Mouse (Mus musculus) kidney, adult 2 months (tissue): ENCODE results near the gene Aldh3a1. TPM values are rescaled to one million over a fixed set of nuclear protein-coding genes. Genes with fewer than 3 reads are reported as not detected.
A peak's percentile ranks its signal among the peaks of the same experiment; 100 is the strongest.
"Not testable (repeated sequence)": the region's sequence is repeated elsewhere in the genome, so short reads cannot be mapped to it uniquely, and the experiment has no call there.

Experiments
- DNase-seq: peaks from one replicate; pipeline ENCODE4 v3.0.0; 2021
- H3K27ac ChIP-seq: fragments of 200-500 bp; 2 replicates; pipeline ENCODE4 v1.5.1; 2012; ENCODE audit warnings: low read depth, low read length, control low read depth, inconsistent platforms; ENCODE audit not compliant: insufficient read depth
- H3K27me3 ChIP-seq: fragments of 200-500 bp; replicated peaks from 2 replicates; pipeline ENCODE4 v1.6.1; 2012; ENCODE audit warnings: mild to moderate bottlenecking, moderate library complexity, low read length, inconsistent platforms; ENCODE audit not compliant: control insufficient read depth, insufficient read depth
- H3K36me3 ChIP-seq: fragments of 200-500 bp; 2 replicates; pipeline ENCODE4 v1.6.1; 2012; ENCODE audit warnings: mild to moderate bottlenecking, moderate library complexity, low read length, inconsistent platforms; ENCODE audit not compliant: control insufficient read depth, insufficient read depth
- H3K4me1 ChIP-seq: fragments of 200-500 bp; 2 replicates; pipeline ENCODE4 v1.6.1; 2011; ENCODE audit warnings: low read length; ENCODE audit not compliant: control insufficient read depth, insufficient read depth
- H3K4me3 ChIP-seq: fragments of 200-500 bp; 2 replicates; pipeline ENCODE4 v1.5.1; 2011; ENCODE audit warnings: mild to moderate bottlenecking, low read depth, low read length, control low read depth; ENCODE audit not compliant: insufficient read depth
- CTCF ChIP-seq: fragments of 200-500 bp; conservative IDR thresholded peaks from 2 replicates; pipeline ENCODE4 v1.5.1; 2011; ENCODE audit warnings: low read depth, mild to moderate bottlenecking, control low read depth, low read length, moderate library complexity, mixed read lengths; ENCODE audit not compliant: insufficient read depth, insufficient read length
- POLR2A ChIP-seq: fragments of 200-500 bp; IDR thresholded peaks from one replicate; pipeline ENCODE4 v1.6.1; 2011; ENCODE audit warnings: low read depth, low read length, control low read depth
- WGBS: fragments of 180-500 bp; shearing (Covaris S2); methylation state at CpG from one replicate; pipeline ENCODE4 v1.1.7; 2018; 5-methylcytosine and 5-hydroxymethylcytosine counted together
- polyA plus RNA-seq: library from polyadenylated mRNA; depleted of rRNA; stranded (reverse); fragments of >200 nt; gene quantifications from 2 replicates; pipeline ENCODE4 v1.2.3, GENCODE M21; 2012

Aldh3a1 gene
- polyA plus RNA-seq, 1 experiment: 1.1 TPM

- Histone ChIP-seq H3K27me3 (no peaks in the 10 kb centered on the region), H3K4me3 (no peak overlapping the region), H3K27ac (no peak overlapping the region), H3K36me3 (no peaks in the 10 kb centered on the region), H3K4me1 (no peaks in the 10 kb centered on the region)
- no peak for TF ChIP-seq POLR2A
- no peak for TF ChIP-seq CTCF
- WGBS: 86% methylated on average over 1 of the region's 1 CpGs
- no peak for DNase-seq
Observed at GRCm38 (mm10) chr11:61176321-61176720, 31.0 kb upstream of the Aldh3a1 start.

- Histone ChIP-seq H3K27me3 (no peaks in the 10 kb centered on the region), H3K27ac (no peak overlapping the region), H3K4me3 (no peak overlapping the region), H3K4me1 (no peaks in the 10 kb centered on the region), H3K36me3 (no peaks in the 10 kb centered on the region)
- no peak for DNase-seq
- 90% methylated on average over 3 of the region's 3 CpGs for WGBS
- TF ChIP-seq CTCF: no peak
- no peak for TF ChIP-seq POLR2A
Observed at GRCm38 (mm10) chr11:61180361-61180760, 27.0 kb upstream of the Aldh3a1 start.

- Histone ChIP-seq H3K4me1 (no peaks in the 10 kb centered on the region), H3K36me3 (no peaks in the 10 kb centered on the region), H3K27me3 (no peaks in the 10 kb centered on the region), H3K4me3 (no peak overlapping the region), H3K27ac (no peak overlapping the region)
- no peak for DNase-seq
- TF ChIP-seq CTCF: no peak
- no peak for TF ChIP-seq POLR2A
Observed at GRCm38 (mm10) chr11:61181624-61182023, 25.7 kb upstream of the Aldh3a1 start.

GRCm38 (mm10) chr11:61183820-61184219, 23.5 kb upstream of the Aldh3a1 start:
- Histone ChIP-seq H3K36me3 (no peaks in the 10 kb centered on the region), H3K4me3 (no peak overlapping the region), H3K4me1 (no peaks in the 10 kb centered on the region), H3K27me3 (no peaks in the 10 kb centered on the region), H3K27ac (no peak overlapping the region)
- DNase-seq: no peak
- WGBS: 82% methylated on average over 1 of the region's 1 CpGs
- TF ChIP-seq CTCF (no peak), POLR2A (no peak)

GRCm38 (mm10) chr11:61190776-61191175, 16.6 kb upstream of the Aldh3a1 start:
- 59% methylated on average over 2 of the region's 2 CpGs for WGBS
- H3K27ac ChIP-seq: no peak overlapping the region
- no peaks in the 10 kb centered on the region for H3K27me3 ChIP-seq
- TF ChIP-seq POLR2A (no peak), CTCF (no peak)
- no peaks in the 10 kb centered on the region for H3K36me3 ChIP-seq
- no peak overlapping the region for H3K4me3 ChIP-seq
- H3K4me1 ChIP-seq: no peaks in the 10 kb centered on the region
- no peak for DNase-seq

- not testable (repeated sequence) for H3K36me3 ChIP-seq
Observed at GRCm38 (mm10) chr11:61192123-61192522, 15.2 kb upstream of the Aldh3a1 start.

GRCm38 (mm10) chr11:61192779-61193178, 14.6 kb upstream of the Aldh3a1 start:
- 91% methylated on average over 2 of the region's 2 CpGs for WGBS
- Histone ChIP-seq H3K27ac (no peak overlapping the region), H3K4me1 (no peaks in the 10 kb centered on the region), H3K36me3 (no peaks in the 10 kb centered on the region), H3K4me3 (no peak overlapping the region), H3K27me3 (no peaks in the 10 kb centered on the region)
- no peak for DNase-seq
- TF ChIP-seq CTCF: no peak
- no peak for TF ChIP-seq POLR2A

More at GRCm38 (mm10) chr11:61192123-61192522, 15.2 kb upstream of the Aldh3a1 start:
- DNase-seq, H3K4me1 ChIP-seq, H3K4me3 ChIP-seq, H3K27ac ChIP-seq, H3K27me3 ChIP-seq: not testable (repeated sequence)
- 71% methylated on average over 8 of the region's 10 CpGs for WGBS

GRCm38 (mm10) chr11:61193392-61193791, 13.9 kb upstream of the Aldh3a1 start:
- Histone ChIP-seq H3K27ac (no peak overlapping the region), H3K27me3 (no peaks in the 10 kb centered on the region), H3K4me1 (no peaks in the 10 kb centered on the region), H3K4me3 (no peak overlapping the region), H3K36me3 (no peaks in the 10 kb centered on the region)
- WGBS: 2% methylated on average over 9 of the region's 9 CpGs
- TF ChIP-seq POLR2A (no peak), CTCF (peak; percentile 100)
- peak; percentile 81 for DNase-seq
